Mouse (Mus musculus): ENCODE measurements around the gene Aadacl4. TPM values are rescaled to one million over a fixed set of nuclear protein-coding genes. Genes with fewer than 3 reads are reported as not detected.
"Not testable (repeated sequence)": the region's sequence is repeated elsewhere in the genome, so short reads cannot be mapped to it uniquely, and the experiment has no call there.

Gene Aadacl4
- polyA plus RNA-seq (2015; fragmentation: Nextera tagmentation; extraction: Ambion mirVana), result not detected in 2 replicates

- no peak within 1 kb of the TSS for H3K4me3 ChIP-seq
- no peaks in the 10 kb centered on the region for H3K4me1 ChIP-seq
- no peak within 1 kb of the TSS for H3K27ac ChIP-seq
- H3K9me3 ChIP-seq, result no peaks in the 10 kb centered on the region; the same call in 1 of the 2 replicates
- no peak within 1 kb of the TSS for H3K4me2 ChIP-seq
- H3K36me3 ChIP-seq, result no peaks in the 10 kb centered on the region
- H3K9ac ChIP-seq, result no peak within 1 kb of the TSS
- ATAC-seq (ENCODE audit: borderline replicate concordance, extremely low read depth, low FRiP score, low TSS enrichment), result no peak
- H3K27me3 ChIP-seq, result no peaks in the 10 kb centered on the region
- WGBS, result 50% methylated on average over 1 of the region's 1 CpGs
Measured at GRCm38 (mm10) chr4:144613407-144613806, at the start of gene Aadacl4. Gene Aadacl4 (plus strand): TSS chr4:144613707.

- Histone ChIP-seq H3K9me3 (no peaks in the 10 kb centered on the region), H3K9ac (no peak within 1 kb of the TSS), H3K27ac (no peak within 1 kb of the TSS), H3K4me1 (no peaks in the 10 kb centered on the region), H3K27me3 (no peaks in the 10 kb centered on the region), H3K4me2 (no peak within 1 kb of the TSS), H3K4me3 (no peak within 1 kb of the TSS), H3K36me3 (no peaks in the 10 kb centered on the region)
- no peak for ATAC-seq (ENCODE audit: borderline replicate concordance, extremely low read depth, low FRiP score, low TSS enrichment)
- 90% methylated on average over 1 of the region's 1 CpGs for WGBS
Measured at GRCm38 (mm10) chr4:144565034-144565433, 48.5 kb upstream of the Aadacl4 start, which contains the start of gene Gm13124. Gene Gm13124 (minus strand): TSS chr4:144565134.

- Histone ChIP-seq H3K27me3 (no peaks in the 10 kb centered on the region), H3K27ac (no peak overlapping the region), H3K9me3 (no peaks in the 10 kb centered on the region), H3K4me3 (no peak overlapping the region), H3K36me3 (no peaks in the 10 kb centered on the region), H3K4me2 (no peak overlapping the region), H3K4me1 (no peaks in the 10 kb centered on the region), H3K9ac (no peak overlapping the region)
- ATAC-seq (ENCODE audit: borderline replicate concordance, extremely low read depth, low FRiP score, low TSS enrichment), result no peak
Measured at GRCm38 (mm10) chr4:144567752-144568151, 45.8 kb upstream of the Aadacl4 start.

DNA sequence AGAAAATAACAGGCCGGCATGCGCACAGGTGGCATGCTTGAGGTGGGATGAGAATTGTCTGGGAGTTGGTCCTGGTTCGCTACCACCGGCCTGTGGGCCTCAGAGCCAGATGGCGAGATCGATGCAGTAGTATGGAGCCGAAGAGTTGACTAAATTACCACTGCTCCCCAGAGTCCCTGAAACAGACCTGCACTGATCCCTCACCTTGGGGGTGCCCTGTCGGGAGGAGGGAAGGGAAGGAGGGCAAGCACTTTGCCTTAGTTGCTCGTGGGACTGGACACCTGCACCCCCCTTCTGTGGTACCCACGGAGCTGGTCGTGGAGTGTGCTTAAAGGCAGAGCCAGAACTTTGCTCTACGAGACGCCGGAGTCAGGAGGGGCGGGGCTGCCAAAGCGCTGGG lies 27.3 kb upstream of the Aadacl4 start:
- H3K9ac ChIP-seq; H3K27ac ChIP-seq; H3K9me3 ChIP-seq; H3K4me2 ChIP-seq; H3K27me3 ChIP-seq; H3K4me1 ChIP-seq; H3K36me3 ChIP-seq; H3K4me3 ChIP-seq; ATAC-seq (ENCODE audit: borderline replicate concordance, extremely low read depth, low FRiP score, low TSS enrichment): not testable (repeated sequence)
- WGBS, result 83% methylated on average over 12 of the region's 16 CpGs

DNA sequence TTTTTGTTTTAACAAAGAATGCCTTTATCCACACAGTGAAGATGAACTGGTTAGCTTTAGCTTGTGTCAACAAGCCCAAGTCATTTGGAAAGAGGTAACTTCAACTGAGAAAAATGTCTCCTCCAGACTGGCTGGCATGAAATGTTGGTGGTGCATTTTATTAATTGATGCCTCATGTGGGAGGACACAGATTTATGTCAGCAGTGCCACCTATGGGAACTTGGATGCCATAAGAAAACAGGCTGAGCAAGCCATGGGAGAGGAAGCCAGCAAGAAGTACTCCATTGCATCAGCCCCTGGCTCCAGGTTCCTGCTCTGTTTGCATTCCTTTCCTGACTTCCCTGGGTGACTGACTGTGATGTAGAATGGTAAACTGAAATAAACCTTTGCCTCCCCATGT lies 20.7 kb upstream of the Aadacl4 start:
- H3K36me3 ChIP-seq, result no peaks in the 10 kb centered on the region
- no peak overlapping the region for H3K9ac ChIP-seq
- H3K4me3 ChIP-seq, result no peak overlapping the region
- no peak overlapping the region for H3K27ac ChIP-seq
- no peaks in the 10 kb centered on the region for H3K4me1 ChIP-seq
- no peak overlapping the region for H3K4me2 ChIP-seq
- ATAC-seq (ENCODE audit: borderline replicate concordance, extremely low read depth, low FRiP score, low TSS enrichment), result no peak
- H3K27me3 ChIP-seq, result no peaks in the 10 kb centered on the region
- no peaks in the 10 kb centered on the region for H3K9me3 ChIP-seq

GRCm38 (mm10) chr4:144614586-144614985 lies 1.1 kb downstream of the Aadacl4 start:
- no peaks in the 10 kb centered on the region for H3K36me3 ChIP-seq
- no peak for ATAC-seq (ENCODE audit: borderline replicate concordance, extremely low read depth, low FRiP score, low TSS enrichment)
- H3K27ac ChIP-seq, result no peak overlapping the region
- H3K4me3 ChIP-seq, result no peak overlapping the region
- no peak overlapping the region for H3K4me2 ChIP-seq
- 67% methylated on average over 1 of the region's 1 CpGs for WGBS
- H3K4me1 ChIP-seq, result no peaks in the 10 kb centered on the region
- H3K27me3 ChIP-seq, result no peaks in the 10 kb centered on the region
- no peak overlapping the region for H3K9ac ChIP-seq
- H3K9me3 ChIP-seq, result no peaks in the 10 kb centered on the region; the same call in 1 of the 2 replicates

GRCm38 (mm10) chr4:144638263-144638662 lies 24.8 kb downstream of the Aadacl4 start:
- no peak overlapping the region for H3K27ac ChIP-seq
- no peaks in the 10 kb centered on the region for H3K27me3 ChIP-seq
- H3K4me3 ChIP-seq, result no peak overlapping the region
- H3K4me2 ChIP-seq, result no peak overlapping the region
- no peak for ATAC-seq (ENCODE audit: borderline replicate concordance, extremely low read depth, low FRiP score, low TSS enrichment)
- H3K9ac ChIP-seq, result no peak overlapping the region
- no peaks in the 10 kb centered on the region for H3K4me1 ChIP-seq
- no peaks in the 10 kb centered on the region for H3K36me3 ChIP-seq
- 0 out of 2 replicates have a peak, but pooled peaks cover 4% of the 10 kb centered on the region for H3K9me3 ChIP-seq

Other genes with a start within 250 kb of the Aadacl4 start
- gene Pramef20, start 235.8 kb upstream of the Aadacl4 start, polyA plus RNA-seq (2015; fragmentation: Nextera tagmentation; extraction: Ambion mirVana), result not detected in 2 replicates
- 0.15 TPM in 1 of 2 replicates, not detected in the other for gene Pramef12, start 205.2 kb upstream of the Aadacl4 start, polyA plus RNA-seq (2015; fragmentation: Nextera tagmentation; extraction: Ambion mirVana)
- gene 1700012P22Rik, start 174.9 kb upstream of the Aadacl4 start, polyA plus RNA-seq (2015; fragmentation: Nextera tagmentation; extraction: Ambion mirVana), result not detected in 2 replicates
- gene Gm9944, start 160.4 kb upstream of the Aadacl4 start, polyA plus RNA-seq (2015; fragmentation: Nextera tagmentation; extraction: Ambion mirVana), result not detected in 2 replicates
- not detected in 2 replicates for gene Aadacl3, start 150.0 kb upstream of the Aadacl4 start, polyA plus RNA-seq (2015; fragmentation: Nextera tagmentation; extraction: Ambion mirVana)
- not detected in 2 replicates for gene 9430007A20Rik, start 93.9 kb upstream of the Aadacl4 start, polyA plus RNA-seq (2015; fragmentation: Nextera tagmentation; extraction: Ambion mirVana)
- gene Gm13124, start 48.6 kb upstream of the Aadacl4 start, polyA plus RNA-seq (2015; fragmentation: Nextera tagmentation; extraction: Ambion mirVana), result not detected in 2 replicates
- gene Gm436, start 72.7 kb downstream of the Aadacl4 start, polyA plus RNA-seq (2015; fragmentation: Nextera tagmentation; extraction: Ambion mirVana), result not detected in 2 replicates
- not detected in 2 replicates for gene Gm13178, start 107.7 kb downstream of the Aadacl4 start, polyA plus RNA-seq (2015; fragmentation: Nextera tagmentation; extraction: Ambion mirVana)
- gene Gm438, start 172.9 kb downstream of the Aadacl4 start, polyA plus RNA-seq (2015; fragmentation: Nextera tagmentation; extraction: Ambion mirVana), result not detected in 2 replicates

All from lung, embryonic 15.5 days (tissue).